Mouse (Mus musculus) thymus, adult 18-20 months (tissue): ENCODE data around the gene Sorbs1.

Experiments
- DNase-seq, 2 experiments: peaks; one replicate each; pipeline ENCODE4 v3.0.0; 2022; ENCODE audit warnings: mixed read lengths in 2 of 2

Gene Sorbs1

DNA sequence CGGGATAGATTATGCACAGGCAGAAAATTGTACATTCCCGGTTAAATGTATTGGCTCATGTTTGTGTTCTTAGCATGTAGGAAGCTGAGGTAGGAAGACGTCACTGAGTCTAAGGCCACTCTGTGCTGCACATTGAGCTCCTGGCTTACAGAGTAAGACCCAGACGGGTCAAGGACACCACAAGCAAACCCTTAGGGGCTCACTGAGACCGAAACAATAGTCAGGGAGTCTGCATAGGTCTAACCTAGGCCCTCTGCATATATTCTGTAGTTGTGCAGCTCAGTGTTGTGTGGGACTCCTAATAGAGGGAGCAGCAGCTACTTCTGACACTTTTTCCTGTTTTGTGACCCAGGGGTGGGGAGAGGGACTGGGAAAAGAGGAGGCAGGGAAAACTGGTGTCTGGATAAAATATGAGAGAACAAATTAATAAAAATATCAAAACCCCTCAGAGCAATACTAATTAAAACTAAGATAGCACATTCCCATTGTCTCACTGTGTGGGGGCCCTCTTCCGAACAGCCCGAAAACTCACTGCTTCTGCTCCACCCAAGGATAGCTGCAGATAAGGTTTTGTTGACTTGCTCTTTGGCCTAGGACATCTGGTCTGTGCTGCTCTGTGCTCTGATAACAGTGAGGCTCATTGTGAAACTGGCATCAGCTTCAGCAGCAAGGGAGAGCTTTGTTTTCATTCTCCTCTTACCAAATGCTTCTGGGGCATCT, 216.3 kb downstream of the Sorbs1 start:
- DNase-seq, result no peak

DNA sequence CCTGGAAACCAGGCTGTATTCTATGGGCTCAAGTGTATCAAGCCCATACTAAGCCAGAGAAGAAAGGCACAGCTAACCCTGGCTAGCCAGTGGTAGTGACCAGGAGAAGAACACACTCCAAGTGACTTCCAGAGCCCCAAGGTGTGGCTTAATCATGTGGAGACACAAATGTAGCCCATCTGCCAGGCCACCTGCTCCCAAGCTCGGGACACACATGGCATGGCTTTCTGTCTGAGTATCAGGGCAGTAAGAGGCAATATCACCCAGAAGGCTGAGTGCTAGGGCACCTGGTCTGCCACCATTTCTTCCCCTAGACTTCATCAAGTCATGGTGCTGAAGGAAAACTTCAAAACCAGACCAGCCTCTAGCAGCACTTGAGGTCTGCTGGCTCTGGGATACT, 219.3 kb downstream of the Sorbs1 start:
- DNase-seq, result no peak

GRCm38 (mm10) chr19:40293791-40294190, 219.8 kb downstream of the Sorbs1 start:
- no peak for DNase-seq

- DNase-seq, result no peak
Observed at GRCm38 (mm10) chr19:40290099-40290724, 223.4 kb downstream of the Sorbs1 start.

DNA sequence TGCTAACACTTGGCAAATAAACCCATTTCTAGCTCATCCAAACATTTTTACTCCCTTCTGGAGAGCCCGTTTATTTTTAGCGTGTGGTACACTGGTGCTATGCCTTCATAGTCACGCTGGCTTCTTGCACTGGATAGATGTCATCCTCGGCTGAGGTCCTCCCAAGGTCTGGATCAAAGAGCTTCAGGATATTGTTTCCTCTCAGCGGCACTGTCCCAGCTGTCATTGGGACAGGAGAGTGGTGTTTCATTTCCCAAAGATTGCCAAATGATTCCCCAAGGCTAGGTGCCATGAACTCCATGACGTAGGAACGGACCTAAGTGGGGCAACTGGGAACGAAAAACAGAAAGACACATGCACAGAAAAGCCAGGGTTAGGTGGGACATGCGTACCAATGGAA, 225.2 kb downstream of the Sorbs1 start:
- no peak for DNase-seq

- DNase-seq, result no peak
Observed at GRCm38 (mm10) chr19:40284704-40285103, 228.9 kb downstream of the Sorbs1 start.

DNA sequence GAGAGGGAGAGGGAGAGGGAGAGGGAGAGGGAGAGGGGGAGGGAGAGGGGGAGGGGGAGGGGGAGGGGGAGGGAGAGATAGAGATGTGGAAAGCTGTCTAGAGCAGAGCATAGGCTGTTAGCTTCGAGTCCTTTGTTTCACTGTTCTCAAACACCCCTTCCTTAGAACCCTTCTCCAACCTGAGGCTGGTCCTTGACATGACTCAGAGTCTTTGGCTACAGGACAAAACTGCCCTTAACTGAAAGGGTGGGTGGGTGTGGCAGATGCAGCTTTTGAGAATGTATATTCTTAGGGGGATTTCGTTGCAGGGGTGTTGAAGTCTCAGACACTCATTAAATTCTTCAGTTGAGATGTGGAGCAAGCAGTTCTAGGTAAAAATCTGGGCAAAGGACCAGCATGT, 230.2 kb downstream of the Sorbs1 start:
- no peak for DNase-seq

DNA sequence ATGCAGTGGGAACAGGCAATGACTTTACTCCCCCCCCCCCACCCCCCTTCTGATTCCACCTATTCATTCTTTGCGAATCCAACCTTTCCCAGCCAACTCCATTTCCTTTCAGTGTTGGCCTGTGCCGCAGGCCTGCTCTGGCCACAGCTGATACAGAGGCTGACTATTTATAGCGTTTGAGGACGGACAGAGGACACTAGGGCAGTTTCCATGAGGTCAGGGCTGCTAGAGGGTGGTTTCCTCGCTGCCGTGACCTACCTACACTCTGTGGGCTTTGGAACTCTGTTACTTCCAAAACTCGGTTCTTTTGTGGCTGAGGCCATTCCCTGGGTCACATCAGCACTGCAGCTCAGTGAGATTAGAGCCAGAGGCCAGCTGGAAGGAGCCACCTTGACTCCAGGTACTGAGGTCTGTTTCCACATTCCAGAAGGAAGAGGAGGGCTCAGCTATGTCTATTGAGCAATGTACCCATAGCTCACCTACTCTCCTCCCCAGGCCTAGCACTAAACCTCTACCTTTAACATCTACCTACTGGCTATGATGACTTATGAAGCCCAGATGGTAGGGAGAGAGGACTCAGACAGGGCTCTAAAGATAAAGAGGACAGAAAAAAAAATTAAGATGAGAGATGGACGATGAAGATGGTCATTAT, 235.1 kb downstream of the Sorbs1 start:
- DNase-seq, result no peak

- DNase-seq, result no peak
Observed at GRCm38 (mm10) chr19:40277494-40277893, 236.1 kb downstream of the Sorbs1 start.

DNA sequence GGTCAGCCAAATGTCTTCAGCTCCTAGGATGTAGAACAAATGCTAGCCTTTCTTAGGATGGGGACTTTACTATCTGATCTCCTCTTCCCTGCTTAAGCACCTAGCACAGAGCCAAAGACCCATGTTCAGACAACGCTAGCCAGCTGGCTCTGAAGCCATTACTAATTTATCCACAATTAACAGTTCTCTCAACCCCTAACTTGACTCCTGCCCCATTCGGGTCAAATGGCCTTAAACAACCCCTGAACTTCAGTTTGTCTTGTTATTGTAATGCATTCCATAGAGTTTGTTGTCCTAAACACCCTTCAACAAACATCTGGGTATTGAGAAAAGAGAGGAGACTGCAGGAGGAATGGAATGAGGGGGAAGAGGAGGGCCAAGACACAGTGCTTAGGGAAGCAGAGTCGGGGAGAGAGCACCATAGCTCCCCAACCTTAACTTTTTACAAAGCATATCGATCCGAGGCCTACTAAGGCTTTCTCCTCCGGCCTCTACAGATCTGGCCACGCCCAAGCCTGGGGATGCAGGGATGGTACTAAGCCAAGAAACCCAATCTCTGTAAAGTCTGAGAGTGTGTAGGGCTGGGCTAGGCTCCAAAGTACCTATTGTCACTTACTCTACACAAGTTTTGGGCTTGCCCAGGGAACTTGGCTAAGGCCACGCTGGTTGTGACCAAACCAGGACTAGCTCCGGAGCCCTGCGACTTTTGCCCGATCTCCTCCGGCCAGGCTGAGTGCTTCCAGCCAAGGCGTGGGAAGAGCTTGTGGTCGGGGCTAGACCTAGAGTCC, 238.0 kb downstream of the Sorbs1 start:
- no peak for DNase-seq

GRCm38 (mm10) chr19:40272674-40273073, 240.9 kb downstream of the Sorbs1 start:
- DNase-seq, result no peak

GRCm38 (mm10) chr19:40271308-40271892, 242.2 kb downstream of the Sorbs1 start, which contains the start of gene Pdlim1:
Gene Pdlim1 (minus strand): TSS chr19:40271842.
- DNase-seq, result peak; percentile 59 to 71

- peak; percentile 60 to 65 for DNase-seq
Observed at GRCm38 (mm10) chr19:40270351-40271307, 242.9 kb downstream of the Sorbs1 start.

DNA sequence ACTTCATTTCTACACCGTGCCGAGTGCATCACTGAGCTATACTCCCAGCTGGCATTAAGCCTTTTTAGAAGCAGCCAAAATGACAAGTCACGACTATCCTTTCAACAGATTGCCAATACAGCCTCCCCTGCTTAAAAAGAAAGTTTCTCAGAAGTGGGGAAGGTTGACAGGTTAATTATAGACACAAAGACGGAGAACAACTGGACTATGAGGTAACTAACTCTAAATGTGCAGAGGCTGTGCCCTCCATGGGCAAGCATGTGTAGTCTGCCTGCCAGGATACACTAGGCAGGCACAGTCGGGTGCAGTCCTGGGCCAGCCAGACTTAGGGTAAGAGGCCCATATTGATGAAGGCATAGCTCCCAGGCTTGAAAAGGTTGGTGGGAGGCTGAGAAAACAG, 244.1 kb downstream of the Sorbs1 start:
- DNase-seq, result no peak

GRCm38 (mm10) chr19:40268493-40268892, 245.1 kb downstream of the Sorbs1 start:
- no peak for DNase-seq

DNA sequence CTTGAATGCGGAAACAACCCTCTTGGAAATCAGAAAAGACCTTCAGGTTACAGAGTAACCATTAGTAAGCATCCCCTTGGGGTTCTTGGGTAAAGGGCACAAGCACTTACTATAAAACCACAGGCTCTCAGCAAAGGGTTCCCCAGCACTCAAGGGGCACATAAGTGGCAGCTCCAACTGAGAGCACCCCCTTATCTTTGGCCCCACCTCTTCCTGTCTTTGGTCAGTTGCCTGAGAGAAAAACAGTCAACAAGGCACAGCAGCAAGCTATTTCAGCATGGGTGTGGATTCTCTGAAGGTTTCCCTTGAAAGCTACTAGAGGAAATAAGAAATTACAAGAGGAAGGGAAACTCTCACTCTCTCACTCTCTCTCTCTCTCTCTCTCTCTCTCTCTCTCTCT, 246.2 kb downstream of the Sorbs1 start:
- DNase-seq, result peak in 1 of 2 experiments; percentile 51

DNA sequence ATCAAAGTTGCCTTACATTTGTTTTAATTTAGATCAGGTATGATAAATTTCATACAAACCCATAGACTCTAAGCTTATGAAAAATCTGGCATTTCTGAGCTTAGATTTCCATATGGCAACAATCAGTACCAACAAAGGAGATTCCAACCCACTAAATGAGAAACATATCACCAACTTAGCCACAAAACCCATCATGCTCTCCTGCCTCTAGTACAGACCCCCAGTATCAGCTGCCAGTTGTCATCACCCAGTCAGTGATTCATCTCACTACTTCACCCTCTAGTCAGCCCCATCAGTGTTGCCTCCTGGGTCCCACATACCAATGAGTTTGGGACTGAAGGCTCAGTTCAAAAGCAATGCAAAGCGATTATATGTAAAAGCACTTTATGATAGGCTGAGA, 254.1 kb downstream of the Sorbs1 start:
- no peak for DNase-seq

DNA sequence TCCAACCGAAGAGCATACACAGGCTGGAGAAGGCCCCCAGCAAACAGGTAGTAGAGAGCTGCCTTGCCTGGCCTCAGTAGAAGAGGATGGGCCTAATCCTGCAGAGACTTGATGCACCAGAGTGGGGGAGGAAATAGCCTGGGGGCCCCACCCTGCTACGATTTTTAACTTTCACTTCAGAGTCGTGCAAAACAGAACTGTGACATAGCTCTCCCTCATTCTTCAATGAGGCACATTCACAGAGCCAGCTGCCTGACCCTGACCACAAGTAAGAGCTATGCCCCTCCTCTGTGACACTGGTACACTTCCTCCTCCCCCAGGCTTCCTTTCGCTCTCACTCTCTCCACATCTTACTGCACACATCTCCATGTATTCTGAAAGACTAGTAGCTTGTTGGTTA, 256.2 kb downstream of the Sorbs1 start:
- DNase-seq, result peak; percentile 67 to 79

DNA sequence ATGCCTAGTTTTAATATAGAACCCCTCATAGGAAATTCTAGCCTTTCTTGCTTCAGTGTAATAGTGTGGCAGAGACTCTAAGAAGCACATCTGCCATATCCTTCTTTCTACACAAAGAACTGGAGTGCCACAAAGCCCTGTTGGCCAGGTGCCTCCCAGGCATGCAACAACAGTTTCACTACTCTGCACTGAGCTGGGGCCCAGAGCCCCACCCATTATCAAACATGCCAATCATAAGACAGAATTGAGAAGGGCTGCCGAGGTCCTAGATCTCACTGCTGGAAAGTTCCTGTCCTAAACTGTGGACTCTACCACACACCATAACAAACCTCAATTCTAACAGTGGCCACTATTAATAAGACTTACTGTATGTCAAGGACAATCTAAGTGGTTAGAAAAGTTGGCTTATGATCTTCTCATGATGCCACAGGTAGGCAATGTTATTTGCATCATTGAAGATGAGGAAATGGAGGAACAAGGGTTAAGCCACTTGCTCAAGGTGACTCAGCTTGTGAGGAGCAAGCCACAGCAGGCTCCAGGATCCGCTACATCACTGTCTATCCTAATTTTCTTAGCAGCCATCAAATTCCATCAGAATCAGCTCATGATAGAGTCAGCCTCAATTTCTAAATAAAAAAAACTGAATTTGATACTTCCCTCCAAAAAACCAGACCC, 257.1 kb downstream of the Sorbs1 start:
- peak in 1 of 2 experiments; percentile 31 for DNase-seq

DNA sequence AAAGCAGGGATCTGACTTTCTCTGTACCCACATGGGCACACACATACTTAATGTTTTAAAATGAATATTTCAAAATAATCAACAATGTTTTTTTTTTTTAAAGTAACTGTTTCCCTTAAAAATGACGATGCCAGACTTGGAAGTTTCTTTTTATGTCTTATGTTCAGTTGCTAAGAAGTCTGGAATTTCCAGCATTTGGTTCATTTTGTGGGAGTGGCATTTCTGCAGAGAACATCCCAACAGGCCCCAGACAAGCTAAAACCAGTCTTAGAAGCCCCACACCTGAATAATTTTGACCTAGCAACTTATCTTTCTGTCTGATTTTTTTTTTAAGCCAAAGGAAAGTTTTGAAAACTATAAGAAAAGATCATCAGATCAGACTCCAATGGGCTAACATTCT, 258.0 kb downstream of the Sorbs1 start:
- no peak for DNase-seq

DNA sequence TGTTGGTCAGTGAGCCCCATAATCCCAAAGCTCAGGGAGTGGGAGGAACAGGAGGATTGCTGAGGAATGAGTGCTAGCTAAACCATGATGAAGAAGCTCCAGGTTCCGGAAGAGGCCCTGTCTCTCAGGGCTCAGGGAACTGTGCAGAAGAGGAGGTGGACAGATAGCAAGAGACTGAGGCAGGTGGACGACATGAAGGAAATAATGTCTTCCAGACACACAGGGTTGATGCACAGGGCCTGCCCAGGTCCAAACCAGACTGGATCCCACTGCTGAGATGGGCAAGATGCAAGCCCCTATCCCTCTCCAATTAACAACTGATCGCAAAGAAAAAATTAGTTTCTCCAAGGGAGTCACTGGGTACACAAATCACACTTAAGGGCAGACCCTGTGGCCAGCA, 258.8 kb downstream of the Sorbs1 start:
- no peak for DNase-seq
